Mouse (Mus musculus) small intestine, adult 2 months (tissue): ENCODE data around the gene Ccndbp1.

Source experiments
- CTCF ChIP-seq: fragments of 200-500 bp; IDR thresholded peaks from 2 replicates; pipeline ENCODE4 v1.5.1; 2012; ENCODE audit warnings: low read depth, mild to moderate bottlenecking, control low read depth, inconsistent platforms, low read length, moderate library complexity, mixed read lengths; ENCODE audit not compliant: insufficient replicate concordance, insufficient read length; ENCODE audit errors: extremely low read depth
- POLR2A ChIP-seq: fragments of 200-500 bp; IDR thresholded peaks from 2 replicates; pipeline ENCODE4 v1.6.1; 2012; ENCODE audit warnings: low read depth, mild to moderate bottlenecking, control low read depth, inconsistent platforms, low read length, moderate library complexity

DNA sequence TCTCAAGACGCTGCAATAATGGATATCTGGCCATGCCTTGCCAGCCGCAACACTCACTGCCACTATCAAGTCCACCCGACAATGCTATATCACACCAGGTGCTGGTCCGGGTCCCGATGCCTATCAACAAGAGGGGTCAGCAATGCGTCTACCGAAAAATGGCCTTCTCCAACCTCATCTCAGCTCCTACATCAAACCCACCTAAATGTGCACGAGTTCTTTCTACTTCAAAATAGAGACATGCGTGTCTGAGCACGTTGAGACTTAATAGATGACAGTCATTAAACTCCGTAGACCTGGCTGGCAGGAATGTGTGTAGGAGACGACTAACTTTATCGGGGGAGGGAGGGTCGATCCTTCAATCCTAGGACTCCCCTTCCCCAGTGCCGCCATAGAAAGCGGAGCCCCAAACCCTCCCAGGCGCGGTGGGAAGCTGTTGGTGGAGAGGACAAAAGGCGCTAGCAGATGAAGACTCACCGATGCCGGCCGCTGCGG lies 38.1 kb upstream of the Ccndbp1 start:
- TF ChIP-seq POLR2A = no peak
- TF ChIP-seq CTCF = no peak
